Mouse (Mus musculus) erythroblast, adult 5-6 weeks (primary cell): ENCODE results near the gene Galnt6. TPM values are rescaled to one million over a fixed set of nuclear protein-coding genes. Genes with fewer than 3 reads are reported as not detected.

Experiments used
- ATAC-seq: replicated peaks from 2 replicates; pipeline ENCODE4 v1.8.0; 2016; ENCODE audit warnings: moderate number of reproducible peaks, mild to moderate bottlenecking, moderate TSS enrichment, inconsistent platforms; ENCODE audit not compliant: poor library complexity, low FRiP score, severe bottlenecking
- total RNA-seq, 2 experiments: library from RNA; stranded (forward) in 1 of 2; stranded (reverse) in 1 of 2; fragments of 150-400 nt in 1 of 2; fragments of 200-764, 138-1000 nt in 1 of 2; gene quantifications; 2 replicates each; pipeline versions ENCODE4 v1.2.3 to v1.2.4; 2015 to 2017; ENCODE audit warnings: low replicate concordance in 2 of 2

Galnt6 gene
- total RNA-seq, 2 experiments from 2014 or later = 4.0 to 4.5 TPM

DNA sequence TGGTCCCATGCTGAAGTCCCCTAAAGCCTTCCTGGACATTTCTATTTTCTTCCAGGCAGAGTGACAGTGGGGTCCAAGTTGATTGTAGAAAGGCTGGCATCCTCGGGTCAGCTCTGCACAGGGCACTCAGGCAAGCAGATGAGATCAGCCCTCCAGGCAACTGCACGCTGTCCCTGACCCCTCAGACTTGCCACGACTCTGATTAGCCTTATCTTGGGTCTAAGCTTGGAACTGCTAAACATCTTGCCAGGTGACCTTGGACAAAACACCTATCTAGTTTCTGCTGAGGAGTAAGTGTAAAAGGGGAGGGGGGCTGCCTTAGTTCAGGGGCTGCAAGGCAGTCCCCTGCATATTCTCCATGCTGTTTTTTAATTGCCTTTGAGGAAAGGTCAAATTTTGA is 37.2 kb downstream of the Galnt6 start:
- no peak for ATAC-seq

DNA sequence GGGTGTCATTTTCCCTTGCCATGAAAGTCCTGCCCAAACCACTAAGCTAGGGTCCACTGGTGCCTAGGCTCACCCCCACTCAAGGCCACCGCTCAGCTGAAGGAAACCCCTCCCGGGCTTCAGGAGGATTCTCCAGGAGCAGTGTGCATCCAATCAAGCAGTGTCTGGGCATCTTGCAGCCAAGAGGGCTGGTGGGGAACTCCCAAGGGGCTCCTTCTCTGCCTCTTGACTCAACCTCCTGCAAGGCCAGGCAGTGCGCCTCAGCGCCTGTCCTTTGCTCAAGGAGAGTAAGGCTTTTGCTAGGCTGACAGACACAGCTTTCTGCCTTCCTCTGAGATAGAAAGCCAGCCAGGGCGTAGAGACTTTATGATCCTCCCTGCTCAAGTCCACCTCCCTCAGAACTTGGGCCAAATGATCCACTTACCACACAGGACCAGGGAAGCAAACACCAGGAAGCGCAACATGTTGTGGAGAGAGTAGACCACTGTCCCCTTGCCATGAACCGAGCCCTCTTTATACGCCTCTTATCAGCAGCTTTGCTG is 41.7 kb downstream of the Galnt6 start, which contains the start of gene Cela1:
TSS of gene Cela1 (minus strand) at position 492 of the 542 bp plus-strand sequence.
- no peak for ATAC-seq

GRCm38 (mm10) chr15:100686989-100687388 is 42.2 kb downstream of the Galnt6 start:
- peak; percentile 61 for ATAC-seq

DNA sequence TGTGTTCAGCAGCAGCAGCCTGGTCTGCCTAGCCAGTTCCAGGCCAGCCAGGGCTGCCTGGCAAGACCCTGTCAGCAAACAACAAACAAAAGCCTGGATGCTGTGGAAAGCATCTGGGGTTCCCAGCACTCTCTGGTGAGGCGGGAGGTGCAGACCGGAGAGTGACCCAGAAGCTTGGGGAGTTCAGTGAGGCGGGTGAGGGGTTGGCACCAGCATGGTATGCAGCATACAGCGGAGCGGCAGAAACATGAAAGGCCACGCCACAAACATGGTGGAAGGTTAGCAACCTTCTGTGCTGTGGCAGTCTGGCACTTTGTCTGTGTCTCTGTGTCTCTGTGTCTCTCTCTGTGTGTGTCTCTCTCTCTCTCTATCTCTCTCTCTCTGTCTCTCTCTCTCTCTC is 42.7 kb downstream of the Galnt6 start:
- 0 out of 2 replicates have a peak, but pooled peaks have one; percentile 18 for ATAC-seq

DNA sequence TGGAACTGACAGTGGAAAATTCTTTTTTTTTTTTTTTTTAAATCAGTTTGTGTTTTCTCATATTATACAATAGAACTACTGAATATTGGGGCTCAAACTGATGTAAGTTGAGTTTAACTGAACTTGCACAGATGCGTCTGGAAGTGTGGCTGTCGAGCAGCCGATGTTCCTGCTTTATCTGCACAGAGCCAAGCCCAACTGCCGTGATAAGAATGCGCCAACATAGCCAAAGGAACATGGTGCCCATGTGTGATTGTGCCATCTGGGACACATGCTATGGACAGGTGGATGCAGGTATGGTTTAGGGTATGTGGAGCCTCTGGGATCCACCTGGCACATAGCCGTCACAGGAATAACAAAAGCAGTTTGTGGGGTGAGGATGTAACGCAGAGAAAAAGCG is 43.3 kb downstream of the Galnt6 start:
- peak; percentile 64 for ATAC-seq

DNA sequence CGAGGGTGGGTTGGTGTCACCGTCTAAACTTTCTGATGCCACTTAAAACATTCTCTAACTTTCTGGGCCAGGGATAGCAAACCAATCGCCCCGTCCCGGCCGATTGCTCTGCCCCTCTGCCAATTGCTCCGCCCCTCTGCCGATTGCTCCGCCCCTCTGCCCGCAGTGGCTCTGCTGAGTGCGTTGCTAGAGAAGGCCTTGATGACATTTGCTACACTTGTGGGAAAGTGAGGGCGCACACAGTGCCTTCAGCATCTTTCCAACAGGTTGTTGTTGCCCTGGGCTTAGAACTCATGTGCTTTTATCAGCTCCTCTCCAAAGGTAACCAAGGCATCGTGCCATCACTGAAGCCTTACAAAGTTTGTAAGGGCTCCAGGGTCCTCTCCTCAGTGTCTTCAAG is 43.9 kb downstream of the Galnt6 start:
- ATAC-seq = peak; percentile 79

- ATAC-seq = no peak
Measured at GRCm38 (mm10) chr15:100684450-100684849, 44.7 kb downstream of the Galnt6 start.

- peak; percentile 47 for ATAC-seq
Measured at GRCm38 (mm10) chr15:100683041-100683440, 46.1 kb downstream of the Galnt6 start.

DNA sequence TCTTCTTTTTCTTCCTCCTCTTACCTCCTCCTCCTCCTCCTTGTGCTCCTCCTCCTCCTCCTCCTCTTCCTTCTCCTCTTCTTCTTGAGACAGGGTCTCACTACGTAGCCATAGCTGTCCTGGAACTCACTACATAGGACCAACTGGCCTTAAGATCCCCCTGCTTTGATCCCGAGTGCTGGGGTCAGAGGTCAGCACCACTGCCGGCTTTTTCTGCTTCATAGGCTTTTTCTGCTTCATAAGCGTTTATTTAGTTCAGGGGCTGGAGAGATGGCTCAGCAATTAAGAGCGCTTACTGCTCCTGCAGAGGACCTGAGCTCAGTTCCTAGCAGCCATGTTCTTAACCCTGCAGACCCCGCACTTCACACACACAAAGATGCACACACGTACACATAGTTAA is 47.4 kb downstream of the Galnt6 start:
- ATAC-seq = no peak

- no peak for ATAC-seq
Measured at GRCm38 (mm10) chr15:100680381-100680780, 48.8 kb downstream of the Galnt6 start.

- ATAC-seq = no peak
Measured at GRCm38 (mm10) chr15:100679005-100679404, 50.2 kb downstream of the Galnt6 start.

GRCm38 (mm10) chr15:100678581-100678980 is 50.6 kb downstream of the Galnt6 start:
- ATAC-seq = no peak

- no peak for ATAC-seq
Measured at GRCm38 (mm10) chr15:100677675-100678074, 51.5 kb downstream of the Galnt6 start.

- no peak for ATAC-seq
Measured at GRCm38 (mm10) chr15:100676521-100676920, 52.7 kb downstream of the Galnt6 start.

DNA sequence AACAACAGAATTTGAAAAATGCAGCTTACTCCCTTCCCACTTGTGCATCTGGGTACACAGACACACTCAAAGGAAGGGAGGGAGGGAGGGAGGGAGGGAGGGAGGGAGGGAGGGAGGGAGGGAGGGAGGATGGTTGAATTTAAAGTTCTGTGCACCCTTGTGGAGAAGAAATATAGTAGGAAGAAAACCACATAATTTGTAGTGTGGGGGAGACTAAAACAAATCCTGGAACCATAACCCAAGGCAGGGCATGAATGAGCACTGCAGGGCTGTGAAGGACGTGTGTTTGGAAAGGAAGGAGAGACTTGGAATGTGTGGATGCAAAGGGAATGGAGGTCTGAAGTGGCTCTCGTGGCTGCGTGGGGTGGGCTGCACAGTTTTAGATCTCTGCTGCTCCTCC is 53.7 kb downstream of the Galnt6 start:
- ATAC-seq = no peak

- no peak for ATAC-seq
Measured at GRCm38 (mm10) chr15:100674566-100674965, 54.6 kb downstream of the Galnt6 start.

DNA sequence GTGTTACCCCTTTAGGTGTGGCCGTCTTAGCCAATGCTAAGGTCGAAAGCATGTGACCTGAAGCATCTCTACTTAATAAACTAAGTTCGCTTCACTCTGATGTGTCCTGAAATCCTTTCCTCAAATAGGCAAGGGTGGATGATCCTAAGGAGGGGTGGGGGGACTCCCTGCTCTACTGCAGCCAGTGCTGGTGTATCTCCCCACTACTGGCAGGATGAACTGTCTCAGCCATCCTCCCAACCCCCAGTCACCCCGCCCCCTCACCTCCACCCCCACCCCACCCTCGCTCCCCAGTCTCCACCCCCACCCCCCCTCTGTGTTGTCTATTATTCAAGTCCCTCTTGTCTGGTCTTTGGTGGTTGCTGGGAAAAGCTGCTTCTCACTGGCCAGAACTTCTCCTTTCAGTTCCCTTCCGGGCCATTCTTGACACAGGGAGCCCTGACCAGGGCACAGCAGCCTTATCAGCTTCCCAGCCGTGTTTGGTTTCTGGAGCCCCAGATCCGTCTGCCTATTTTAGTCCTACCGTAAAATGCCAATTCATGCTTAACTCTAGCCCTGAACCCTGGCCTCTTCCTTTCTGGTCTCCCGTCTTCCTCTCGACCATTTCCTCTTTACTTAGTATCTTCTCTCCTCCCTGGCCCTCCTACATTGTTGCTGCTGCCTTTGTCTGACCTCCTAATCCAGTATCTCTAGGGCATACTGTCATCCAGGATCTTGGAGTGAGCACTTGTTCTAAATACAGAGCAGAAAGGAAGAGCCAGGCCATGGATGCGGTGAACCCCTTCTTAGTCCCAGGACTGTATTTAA is 55.4 kb downstream of the Galnt6 start:
- ATAC-seq = peak; percentile 77

- no peak for ATAC-seq
Measured at GRCm38 (mm10) chr15:100670833-100671232, 58.3 kb downstream of the Galnt6 start.

GRCm38 (mm10) chr15:100670004-100670403 is 59.2 kb downstream of the Galnt6 start:
- no peak for ATAC-seq

DNA sequence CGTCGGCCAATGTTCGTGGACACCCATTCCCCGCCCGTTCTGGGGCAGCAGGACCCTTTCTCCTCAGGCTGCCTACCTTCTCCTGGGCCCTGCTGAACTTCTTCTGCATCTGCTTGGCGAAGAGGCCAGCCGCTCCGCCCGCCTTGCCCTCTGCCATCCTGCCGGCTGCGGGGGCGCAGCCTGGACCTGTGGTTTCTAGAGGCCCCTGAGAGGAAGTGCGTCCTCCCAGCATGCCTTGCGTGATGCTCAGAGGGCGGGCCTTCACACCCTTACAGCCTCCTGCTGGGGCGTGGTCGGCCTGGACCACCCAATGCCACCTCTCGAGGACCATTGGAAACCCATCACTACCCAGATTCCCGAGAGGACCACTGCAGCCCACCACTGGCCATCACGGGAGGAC is 59.8 kb downstream of the Galnt6 start, which contains the start of gene Bin2:
TSS of gene Bin2 (minus strand) at position 217 of the 400 bp plus-strand sequence.
- peak; percentile 58 for ATAC-seq

DNA sequence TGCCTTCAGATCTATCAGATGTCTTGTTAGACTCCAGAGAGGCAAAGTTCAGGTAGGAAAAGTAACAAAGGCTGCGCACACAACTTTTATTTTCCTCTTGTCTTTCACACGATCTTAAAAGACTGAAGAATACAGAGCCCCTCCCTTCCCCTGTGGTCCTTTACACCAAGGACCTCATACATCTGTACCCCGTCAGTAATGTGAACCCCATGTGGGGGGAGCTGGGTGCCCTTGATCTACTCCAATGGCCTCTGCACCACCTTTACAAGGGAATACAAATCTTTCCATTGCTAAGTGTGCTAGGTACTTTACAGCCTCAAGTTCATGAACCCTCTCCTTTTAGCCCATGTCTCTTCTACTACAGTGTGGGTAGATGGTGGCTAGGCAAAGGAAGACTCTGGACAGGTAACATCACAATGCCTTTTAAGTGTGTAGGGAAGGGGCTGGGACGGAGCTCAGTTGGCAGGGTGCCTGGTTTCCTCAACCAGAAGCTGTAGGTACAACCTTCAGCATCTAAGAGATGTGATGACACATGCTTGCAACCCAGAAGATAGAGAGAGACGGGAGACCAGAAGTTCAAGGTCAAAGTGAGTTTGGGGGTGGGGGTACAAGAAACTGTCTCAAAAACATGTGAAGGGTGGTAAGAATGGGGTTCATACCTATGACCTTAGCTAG is 61.2 kb downstream of the Galnt6 start:
- no peak for ATAC-seq
